Mouse (Mus musculus): ENCODE results near the gene Adcy2. TPM values are rescaled to one million over a fixed set of nuclear protein-coding genes. Genes with fewer than 3 reads are reported as not detected.
A peak's percentile ranks its signal among the peaks of the same experiment; 100 is the strongest.

Adcy2 gene
- total RNA-seq, 2 experiments from 2014 or later: 27.6 to 46.7 TPM

DNA sequence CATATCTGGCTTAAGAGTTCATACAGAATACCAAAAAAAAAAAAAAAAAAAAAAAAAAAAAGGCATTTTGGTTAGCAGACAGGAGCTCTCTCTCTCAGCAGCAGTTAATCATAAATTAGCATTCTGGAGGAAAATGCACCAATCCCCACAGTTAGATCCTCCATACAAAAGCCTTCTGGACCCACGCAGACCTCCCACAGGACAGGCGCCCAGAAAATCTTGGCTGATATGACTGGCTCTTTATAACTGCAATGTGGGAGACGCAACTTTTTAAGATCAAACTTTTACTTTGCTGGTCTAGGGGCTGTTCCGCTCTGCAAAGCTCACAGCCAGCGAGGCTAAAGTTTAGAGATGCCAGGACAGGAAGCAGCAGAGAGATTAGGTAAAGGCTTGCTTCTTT, 37.8 kb downstream of the Adcy2 start:
- DNase-seq: no peak

- DNase-seq: no peak
These were observed 38.8 kb downstream of the Adcy2 start for GRCm38 (mm10) chr13:68960513-68960912.

- DNase-seq: peak; percentile 10
These were observed 39.9 kb downstream of the Adcy2 start for GRCm38 (mm10) chr13:68959406-68959805.

GRCm38 (mm10) chr13:68942735-68943134, 56.6 kb downstream of the Adcy2 start:
- DNase-seq: no peak

- no peak for DNase-seq
These were observed 57.9 kb downstream of the Adcy2 start for GRCm38 (mm10) chr13:68941429-68941828.

DNA sequence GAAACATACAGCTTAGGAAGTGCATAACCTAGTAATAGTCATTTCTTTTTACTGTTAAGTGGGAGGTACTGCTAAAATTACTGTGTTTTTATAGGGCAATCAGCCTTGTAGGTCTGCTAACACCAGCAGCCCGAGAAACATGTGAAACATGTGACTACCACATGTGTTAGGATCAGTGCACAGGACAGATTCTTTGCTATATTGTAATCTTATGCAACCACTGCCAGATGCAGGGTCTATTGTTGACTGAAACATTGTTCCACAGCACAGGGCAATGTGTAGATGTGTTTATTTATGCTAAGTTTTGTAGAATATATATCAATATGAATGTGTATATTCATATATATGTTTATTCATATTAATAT, 67.1 kb downstream of the Adcy2 start:
- no peak for DNase-seq

GRCm38 (mm10) chr13:68931602-68932282, 67.6 kb downstream of the Adcy2 start:
- no peak for DNase-seq

GRCm38 (mm10) chr13:68928469-68928868, 70.9 kb downstream of the Adcy2 start:
- DNase-seq: no peak

- DNase-seq: no peak
These were observed 85.6 kb downstream of the Adcy2 start for GRCm38 (mm10) chr13:68913666-68914288.

DNA sequence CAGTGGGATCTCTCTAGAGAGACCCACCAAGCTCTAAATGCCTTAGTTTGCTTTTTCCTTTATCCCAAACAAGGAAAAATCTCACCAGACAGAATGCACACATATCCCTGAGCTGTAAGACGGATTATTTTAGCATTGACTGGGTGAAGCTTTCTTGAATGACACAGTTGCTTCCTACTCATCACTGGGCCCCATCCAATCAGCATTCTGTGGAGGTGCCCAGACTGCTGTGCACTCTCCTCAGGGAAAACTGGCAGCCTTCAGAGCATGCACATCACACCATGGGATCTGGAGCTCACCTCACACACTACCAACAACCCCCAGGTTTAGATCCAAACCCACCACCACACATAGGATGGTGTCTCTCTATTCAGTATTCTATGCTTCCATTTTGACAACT, 92.7 kb downstream of the Adcy2 start:
- no peak for DNase-seq

DNA sequence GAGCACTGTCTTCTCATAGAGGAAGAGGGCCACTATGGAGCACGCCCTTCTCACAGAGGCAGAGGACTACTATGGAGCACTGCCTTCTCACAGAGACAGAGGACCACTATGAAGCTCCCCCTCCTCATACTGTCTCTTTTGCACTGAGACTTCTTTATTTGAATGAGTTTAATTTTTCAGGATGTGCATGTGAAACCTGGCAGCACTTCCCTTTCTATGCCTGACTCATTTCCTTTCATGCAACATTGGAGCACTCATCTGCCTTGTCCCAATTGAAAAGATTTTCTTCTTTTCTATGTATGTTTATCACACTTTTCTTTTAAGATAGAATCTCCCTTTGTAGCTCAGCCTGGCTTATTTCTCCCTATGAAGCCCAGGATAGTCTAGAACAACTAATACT, 96.6 kb downstream of the Adcy2 start:
- no peak for DNase-seq

DNA sequence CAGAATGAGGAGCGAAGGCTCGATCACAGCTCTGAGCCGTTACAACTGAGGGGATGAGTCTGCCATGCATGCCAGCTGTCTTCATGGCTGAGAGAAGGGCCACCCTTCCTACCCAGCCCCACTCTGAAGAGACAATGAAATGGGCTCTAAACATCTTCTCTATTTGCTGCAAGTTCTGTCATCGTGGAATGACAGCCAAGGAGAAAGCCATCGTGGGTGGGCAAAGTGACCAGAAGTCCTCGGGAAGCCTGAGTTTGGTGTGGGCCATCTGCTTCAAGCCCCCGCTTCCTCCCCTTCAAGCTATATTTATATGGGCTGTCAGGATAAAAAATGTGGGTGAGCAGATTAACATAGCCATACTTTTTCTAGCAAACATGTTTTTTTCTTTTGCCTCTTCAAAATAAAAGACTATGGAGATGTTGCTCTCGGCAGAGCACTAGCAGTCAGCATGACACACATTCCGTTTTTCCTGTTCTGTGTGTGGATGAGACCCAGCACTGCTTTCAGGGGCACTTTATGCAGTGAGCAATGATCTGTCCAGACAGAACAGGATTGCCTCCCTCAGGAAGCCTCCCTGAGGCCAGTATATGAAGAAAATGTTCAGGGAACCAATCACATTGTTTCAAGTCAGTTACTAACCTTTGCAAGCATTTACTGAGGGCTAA, 109.3 kb downstream of the Adcy2 start:
- DNase-seq: no peak

- no peak for DNase-seq
These were observed 130.6 kb downstream of the Adcy2 start for GRCm38 (mm10) chr13:68868776-68869175.

- no peak for DNase-seq
These were observed 131.2 kb downstream of the Adcy2 start for GRCm38 (mm10) chr13:68867940-68868655.

DNA sequence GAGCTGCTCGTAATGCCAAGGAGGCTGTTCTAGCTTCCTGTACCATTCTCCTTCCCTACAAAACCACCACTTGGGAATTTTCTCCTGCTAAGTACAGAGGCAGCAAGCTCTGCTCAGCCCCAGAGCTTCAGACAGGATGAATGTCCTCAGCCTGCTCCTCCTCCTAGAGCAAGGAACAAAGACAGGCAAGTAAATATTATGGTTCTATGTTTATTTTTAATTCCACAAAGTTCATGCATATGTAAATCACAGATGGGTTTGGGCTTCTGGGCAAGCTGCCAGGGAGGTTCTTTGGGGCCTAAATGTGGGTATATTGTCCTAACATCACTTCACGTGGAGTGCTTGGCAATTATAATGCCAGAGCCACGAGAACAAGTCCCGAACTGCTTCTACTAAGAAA, 139.3 kb downstream of the Adcy2 start:
- no peak for DNase-seq

- no peak for DNase-seq
These were observed 151.1 kb downstream of the Adcy2 start for GRCm38 (mm10) chr13:68848265-68848664.

GRCm38 (mm10) chr13:68839517-68839916, 159.8 kb downstream of the Adcy2 start:
- DNase-seq: no peak

GRCm38 (mm10) chr13:68836183-68836582, 163.2 kb downstream of the Adcy2 start:
- no peak for DNase-seq

- no peak for DNase-seq
These were observed 163.8 kb downstream of the Adcy2 start for GRCm38 (mm10) chr13:68835424-68836045.

DNA sequence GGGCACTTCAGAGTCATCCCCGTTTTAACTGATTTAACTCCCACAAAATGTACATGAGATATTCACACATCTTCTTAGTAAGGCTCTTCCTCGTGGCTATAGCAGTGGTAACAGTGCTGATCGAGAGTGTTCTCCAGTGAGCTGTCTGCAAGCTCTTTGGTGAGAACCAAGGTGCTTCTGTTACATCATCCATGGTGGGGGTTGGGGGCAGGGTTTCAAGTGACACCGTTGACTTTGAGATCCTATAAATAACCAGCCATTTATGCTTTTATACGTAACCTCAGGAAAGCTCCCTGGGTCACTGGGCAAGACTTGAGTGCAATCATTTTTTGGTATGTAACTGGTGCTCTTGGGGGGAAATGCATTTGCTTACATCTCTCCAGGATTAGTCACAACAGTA, 167.2 kb downstream of the Adcy2 start:
- DNase-seq: no peak

- DNase-seq: no peak
These were observed 169.1 kb downstream of the Adcy2 start for GRCm38 (mm10) chr13:68830030-68830759.

DNA sequence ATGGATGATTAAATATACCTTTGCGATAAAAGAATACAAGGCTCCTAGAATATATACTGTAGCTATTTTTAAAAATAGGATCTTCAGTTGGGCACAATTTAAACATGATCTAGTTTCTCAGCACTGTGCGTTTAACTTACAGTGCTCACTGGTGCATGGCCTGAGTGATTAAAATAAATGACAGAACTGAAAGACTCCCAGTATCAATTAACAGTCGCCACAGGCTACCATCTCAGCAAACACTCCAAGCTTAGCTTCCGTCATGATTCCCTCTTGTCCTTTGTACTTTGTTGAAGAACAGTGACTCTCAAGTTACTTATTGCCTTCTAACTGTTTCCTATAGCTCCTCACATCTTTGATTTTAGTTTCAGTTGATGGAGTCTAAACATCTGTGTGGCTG, 170.9 kb downstream of the Adcy2 start:
- no peak for DNase-seq

Measured in gastrocnemius, postnatal 10 days (tissue).